Mouse (Mus musculus): ENCODE measurements around the gene Rtn4rl2.
"Not testable (repeated sequence)": the region's sequence is repeated elsewhere in the genome, so short reads cannot be mapped to it uniquely, and the experiment has no call there.

Gene Rtn4rl2

DNA sequence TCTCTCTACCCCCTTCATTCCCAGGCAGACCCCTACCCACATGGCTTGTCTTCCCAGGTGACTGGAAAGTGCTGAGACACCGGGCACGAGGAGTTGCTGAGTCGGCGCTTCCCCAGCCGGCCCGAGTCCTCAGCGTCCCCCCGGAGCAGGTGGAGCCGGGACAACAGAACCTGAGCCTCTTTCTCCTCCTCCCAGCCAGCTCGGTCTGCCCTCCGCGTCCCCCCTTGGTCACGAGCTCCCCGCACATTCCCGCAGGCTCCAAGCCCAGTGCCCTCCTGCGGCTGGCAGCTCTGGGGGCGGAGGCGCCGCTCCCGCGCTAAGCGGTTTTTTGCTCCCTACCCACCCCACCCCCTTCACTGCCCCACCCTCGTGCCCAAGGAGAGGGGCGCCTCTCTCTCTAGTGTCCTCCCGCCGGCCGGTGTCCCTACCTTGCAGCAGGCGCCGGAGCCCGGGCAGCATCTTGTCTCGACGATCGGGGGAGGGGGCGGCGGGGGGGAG, at the start of gene Rtn4rl2:
Rtn4rl2 (minus strand) TSS at position 477 of the 498 bp plus-strand sequence.
- DNase-seq (ENCODE audit: extremely low spot score, low read depth, low spot score) = no peak

DNA sequence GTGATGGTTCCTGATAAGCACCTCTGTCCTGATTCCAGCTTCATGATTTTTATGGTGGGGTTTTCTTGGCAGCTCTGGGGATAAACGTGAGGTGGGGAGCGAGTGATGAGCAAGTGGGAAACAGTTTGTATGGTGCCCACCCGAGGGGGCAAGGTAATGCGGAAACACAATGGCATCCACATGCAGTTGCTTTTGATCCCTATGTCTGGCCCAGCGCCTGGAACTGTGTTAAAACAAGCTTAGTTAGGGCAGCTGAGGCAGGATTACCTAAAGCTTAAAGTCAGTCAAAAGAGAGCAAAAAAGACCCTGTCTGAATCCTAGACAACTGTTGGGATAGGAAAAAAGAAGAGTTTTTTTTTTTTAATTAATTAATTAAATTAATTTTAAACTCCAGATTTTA, 48.6 kb upstream of the Rtn4rl2 start:
- no peak for DNase-seq (ENCODE audit: extremely low spot score, low read depth, low spot score)

DNA sequence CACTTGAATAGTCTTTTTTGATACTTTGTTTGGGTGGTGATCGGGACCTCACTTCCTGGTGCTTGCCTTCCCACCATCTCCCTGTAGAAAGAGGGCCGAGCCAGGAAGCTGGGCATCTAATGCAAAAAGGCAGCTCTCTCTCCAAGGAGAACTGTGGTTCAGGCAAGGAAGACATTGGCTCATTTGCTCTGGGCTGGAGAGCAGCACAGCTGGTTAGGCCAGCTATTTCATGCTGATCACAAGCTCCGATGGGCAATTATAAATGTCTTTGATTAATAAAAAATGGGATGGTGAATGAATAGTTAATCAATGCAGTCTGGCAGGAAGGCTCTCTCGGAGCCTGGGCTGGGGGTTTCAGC, 48.1 kb upstream of the Rtn4rl2 start:
- no peak for DNase-seq (ENCODE audit: extremely low spot score, low read depth, low spot score)

DNA sequence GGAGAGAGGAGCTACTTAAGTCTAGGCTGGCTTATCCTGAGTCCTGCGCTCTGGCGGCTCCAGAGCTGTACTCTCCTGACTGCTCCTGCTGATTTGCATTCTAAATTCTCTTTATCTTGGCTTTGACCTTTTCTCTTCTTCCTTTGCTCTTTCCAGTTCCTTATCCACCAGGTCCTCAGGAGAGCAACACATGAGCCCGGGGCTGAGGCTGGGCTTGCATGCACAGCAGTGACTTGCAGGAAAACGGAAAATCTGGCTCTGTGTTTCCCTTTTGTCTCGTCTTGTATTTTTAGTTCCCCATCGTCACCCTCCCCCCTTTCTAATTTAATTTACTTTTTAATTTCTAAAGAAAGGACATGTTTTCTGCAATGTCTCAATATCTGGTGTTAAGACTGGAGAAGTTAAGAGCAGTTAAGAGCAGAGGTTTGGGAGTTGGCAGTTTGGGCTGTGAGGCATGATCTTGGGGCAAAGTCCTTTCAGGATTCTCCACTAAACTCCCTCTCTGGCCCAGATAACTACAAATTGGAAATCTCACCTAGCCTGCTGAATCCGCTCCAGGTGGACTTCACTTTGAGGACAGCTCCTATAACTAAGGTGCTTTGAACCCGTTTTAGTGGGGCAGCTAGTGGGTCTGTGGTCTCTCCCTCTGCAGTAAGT, 47.6 kb upstream of the Rtn4rl2 start:
- DNase-seq (ENCODE audit: extremely low spot score, low read depth, low spot score) = no peak

DNA sequence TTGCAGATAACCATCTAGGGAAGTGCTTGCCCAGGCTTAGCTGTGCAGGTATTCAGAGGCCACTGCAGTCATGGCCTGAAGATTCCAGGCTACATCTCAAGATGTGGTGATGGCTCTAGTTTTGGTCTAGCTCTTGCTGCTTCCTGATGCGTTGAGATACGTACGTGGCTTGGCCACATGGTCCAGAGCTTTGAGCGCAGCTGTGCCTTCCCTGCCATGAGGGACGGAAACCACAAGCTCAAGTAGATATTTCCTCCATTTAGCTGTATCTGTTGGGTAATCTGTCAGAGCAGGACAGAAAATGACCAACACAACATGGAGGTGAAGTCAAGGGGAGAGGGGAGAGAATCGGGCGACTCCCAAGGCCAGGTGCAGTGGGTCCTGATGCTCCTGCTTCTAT, 43.7 kb upstream of the Rtn4rl2 start:
- no peak for DNase-seq (ENCODE audit: extremely low spot score, low read depth, low spot score)

DNA sequence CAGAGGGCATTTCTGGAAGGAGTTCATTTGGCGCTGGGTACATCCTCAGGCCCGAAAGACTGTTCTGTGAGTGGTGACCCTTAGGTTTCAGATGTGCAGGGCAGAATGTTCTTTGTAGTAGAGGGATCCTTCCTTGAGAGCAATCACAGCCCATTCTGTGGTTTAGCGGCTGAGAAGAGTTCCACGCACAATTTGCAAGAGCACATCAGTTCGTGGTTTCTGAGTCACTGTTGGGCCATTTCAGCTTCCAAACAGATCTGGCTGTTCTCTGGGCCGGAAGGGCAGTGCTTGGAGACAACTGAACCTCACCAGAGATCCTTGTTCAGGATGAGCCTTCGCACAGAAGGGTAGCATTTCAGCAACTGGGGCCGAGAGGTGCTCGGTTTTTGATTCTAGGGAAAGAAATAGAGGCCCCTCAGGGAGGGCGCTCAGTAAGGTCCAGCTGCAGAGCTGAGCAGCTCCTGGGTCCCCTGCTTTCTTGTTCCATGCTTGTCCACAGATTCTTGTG, 33.1 kb upstream of the Rtn4rl2 start:
- DNase-seq (ENCODE audit: extremely low spot score, low read depth, low spot score) = no peak

DNA sequence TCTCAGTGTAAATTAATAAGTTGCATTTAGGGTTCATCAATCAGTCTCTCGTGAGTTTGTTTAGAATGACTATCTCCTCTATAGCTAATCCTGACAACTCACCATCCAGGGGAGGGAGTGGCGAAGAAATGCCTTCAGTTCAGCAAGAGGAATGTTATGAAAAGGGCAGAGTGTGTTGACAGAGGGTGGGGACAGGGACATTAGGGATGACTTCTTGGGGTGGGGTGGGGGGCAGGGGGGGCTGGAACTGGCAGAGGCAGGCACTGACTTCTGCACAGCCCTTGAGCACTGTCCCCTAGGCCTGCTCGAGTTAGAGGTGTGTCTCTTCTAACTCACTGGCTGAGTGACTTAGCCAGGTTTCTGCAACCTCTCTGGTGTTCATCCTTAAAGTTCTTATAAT, 31.7 kb upstream of the Rtn4rl2 start:
- no peak for DNase-seq (ENCODE audit: extremely low spot score, low read depth, low spot score)

DNA sequence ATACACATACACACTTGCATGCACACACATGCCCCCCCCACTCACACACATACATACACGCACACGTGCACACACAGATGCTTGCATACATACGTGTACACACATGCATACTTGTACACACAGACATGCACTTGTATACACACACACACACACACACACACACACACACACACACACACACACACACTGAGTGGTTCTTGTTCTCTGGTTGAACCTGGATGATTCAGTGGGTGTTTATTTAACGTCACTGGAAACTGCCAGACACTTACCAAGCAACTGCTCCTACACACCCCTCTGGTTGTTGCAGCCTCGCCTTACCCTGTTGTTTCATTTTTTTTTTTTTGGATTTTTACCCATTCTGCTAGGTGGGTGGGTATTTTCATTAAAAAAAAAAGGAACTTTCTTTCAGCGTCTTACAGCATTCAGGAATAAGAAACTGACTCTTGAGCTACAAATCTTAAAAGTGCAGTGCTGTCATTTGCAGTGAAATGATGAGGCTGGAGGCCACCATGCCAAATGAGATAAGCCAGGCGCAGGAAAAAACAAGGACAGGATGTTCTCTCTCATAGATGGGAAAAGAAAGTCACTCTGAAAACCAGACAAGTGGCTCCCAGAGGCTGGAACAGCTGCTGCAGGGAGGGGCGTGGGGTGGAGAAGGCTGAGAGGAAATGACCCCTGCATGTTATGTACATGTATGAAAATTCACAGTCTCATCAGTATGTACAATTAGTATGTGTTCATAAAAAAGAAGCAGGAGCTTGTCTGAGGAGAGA, 30.2 kb upstream of the Rtn4rl2 start:
- DNase-seq (ENCODE audit: extremely low spot score, low read depth, low spot score) = no peak

DNA sequence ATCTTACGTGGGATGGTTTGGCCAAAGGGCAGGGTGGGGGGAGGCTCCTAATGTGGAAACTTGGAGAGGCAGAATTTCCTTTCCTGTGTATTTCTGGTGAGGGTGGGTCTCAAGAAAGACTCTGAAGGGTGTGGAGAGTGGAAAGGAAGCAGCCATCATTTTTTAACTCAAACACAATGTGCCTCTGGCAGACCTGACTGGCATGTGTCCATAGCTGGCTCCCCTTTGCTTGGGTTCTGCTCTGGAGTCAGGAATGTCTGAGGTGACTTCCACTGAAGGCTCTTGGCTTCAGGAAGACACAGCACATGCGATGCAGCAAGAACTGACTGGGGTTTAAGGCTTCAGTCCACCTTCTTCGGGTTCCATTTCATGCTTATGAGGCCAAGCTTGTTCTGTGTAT, 28.8 kb upstream of the Rtn4rl2 start:
- DNase-seq (ENCODE audit: extremely low spot score, low read depth, low spot score) = no peak

DNA sequence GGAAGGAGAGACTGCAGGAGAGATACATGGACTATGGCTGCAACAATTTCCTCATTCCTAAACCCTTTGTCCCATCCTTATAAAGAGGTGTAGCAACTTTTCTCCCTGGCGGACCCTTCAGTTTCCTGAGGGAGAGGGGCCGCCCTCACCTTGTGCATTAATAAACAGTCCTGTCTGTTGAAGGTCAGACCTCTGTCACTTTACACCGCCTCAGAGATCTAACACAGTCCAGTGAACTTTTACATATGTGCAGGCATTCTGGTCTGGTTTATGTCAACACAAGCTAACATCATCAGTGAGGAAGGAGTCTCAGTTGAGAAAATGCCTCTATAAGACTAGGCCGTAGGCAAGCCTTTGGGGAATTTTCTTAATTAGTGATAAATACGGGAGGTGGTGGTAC, 27.4 kb upstream of the Rtn4rl2 start:
- no peak for DNase-seq (ENCODE audit: extremely low spot score, low read depth, low spot score)

DNA sequence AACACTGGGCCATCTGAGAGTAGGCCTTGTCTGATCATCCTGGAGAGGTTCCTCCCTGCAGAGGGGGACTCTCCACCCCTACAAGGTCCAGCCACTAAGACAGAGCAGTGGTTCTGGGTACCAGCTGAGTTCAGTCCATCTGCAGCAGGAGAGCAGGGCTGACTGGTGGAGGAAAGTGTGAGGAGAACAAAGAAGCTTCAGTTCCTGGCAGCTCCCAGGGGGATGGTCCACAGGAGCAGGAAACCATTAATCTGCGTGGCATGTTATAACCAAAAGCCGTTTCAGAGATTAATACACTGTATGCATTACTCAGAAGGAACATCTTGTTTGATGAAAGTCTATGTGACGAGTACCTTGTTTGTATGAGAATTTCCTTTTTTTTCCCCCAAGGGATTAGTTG, 26.2 kb upstream of the Rtn4rl2 start:
- DNase-seq (ENCODE audit: extremely low spot score, low read depth, low spot score) = no peak

DNA sequence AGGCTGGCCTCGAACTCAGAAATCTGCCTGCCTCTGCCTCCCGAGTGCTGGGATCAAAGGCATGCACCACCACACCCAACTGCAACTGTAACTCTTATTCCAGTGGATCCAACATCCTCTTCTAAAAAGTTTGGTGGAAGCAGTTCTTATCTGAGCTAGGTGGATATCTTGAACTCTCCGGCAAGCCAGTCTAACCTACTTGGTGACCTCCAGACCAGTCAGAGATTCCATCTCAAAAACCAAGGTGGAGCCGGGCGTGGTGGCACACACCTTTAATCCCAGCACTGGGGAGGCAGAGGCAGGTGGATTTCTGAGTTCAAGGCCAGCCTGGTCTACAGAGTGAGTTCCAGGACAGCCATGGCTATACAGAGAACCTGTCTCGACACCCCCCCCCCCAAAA, 10.2 kb upstream of the Rtn4rl2 start:
- DNase-seq (ENCODE audit: extremely low spot score, low read depth, low spot score) = not testable (repeated sequence)

DNA sequence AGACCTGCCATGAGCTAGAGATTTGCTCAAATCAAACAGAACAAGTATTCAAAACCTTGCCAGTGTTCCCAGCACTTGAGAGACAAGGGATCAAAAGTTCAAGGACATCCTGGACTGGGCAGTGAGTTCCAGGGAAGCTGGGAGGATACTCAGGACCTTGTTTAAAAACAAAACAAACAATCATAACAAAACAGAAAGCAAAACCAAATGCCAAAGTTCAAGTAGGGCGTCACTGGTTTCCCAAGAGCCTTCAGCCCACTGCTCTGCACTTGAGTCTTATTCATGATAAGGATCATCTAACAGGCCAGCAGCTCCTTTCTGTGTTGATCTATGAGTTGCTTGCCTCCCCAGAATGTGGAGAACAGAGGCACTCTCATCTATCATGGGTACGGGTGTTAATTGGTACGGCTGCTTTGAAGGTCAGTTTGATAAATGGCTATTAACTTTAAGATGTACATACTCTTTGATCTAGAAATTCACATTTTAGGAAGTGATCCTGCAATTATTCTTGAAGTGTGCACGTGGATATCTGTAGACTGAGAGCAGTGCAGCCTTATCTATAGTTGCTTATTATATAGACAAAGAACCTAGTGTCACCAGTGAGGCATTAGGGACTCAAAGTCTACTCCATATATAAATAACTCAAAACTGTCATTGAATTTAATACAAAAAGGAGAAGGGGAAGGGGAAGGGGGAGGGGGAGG, 9.1 kb upstream of the Rtn4rl2 start:
- DNase-seq (ENCODE audit: extremely low spot score, low read depth, low spot score) = no peak

DNA sequence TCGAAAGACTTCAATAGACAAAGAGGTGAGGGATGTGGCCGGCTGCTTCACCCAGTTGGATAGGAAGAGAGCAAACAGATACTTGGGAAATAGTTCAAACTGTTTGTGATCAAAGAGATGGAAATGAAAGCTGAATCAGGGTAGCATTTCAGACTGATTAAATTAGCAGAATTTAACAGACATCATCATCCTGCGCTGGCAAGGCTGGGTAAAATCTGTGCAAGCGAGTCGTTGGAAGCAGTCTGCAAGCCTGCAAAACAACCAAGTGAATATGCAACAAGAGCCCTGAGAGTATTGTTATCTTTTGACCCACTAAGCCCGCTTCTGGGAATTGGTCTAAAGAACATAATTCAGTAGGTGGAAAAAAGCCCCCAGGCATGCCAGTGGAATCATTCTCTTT, 6.8 kb upstream of the Rtn4rl2 start:
- DNase-seq (ENCODE audit: extremely low spot score, low read depth, low spot score) = no peak

DNA sequence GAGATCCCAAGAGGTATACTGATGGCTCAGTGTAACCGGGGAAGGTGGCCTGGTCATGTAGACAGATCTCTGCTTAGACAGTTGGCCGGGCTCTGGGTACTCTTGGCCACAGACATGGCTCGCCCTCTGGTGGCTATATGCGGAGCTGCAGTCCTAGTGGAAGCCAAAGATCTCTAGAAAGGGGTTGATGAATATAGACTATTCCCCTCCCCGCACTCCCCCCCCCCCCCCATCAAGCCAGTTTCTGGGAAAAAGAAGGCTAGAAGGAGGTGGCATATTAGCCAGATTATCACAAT, 3.5 kb upstream of the Rtn4rl2 start:
- no peak for DNase-seq (ENCODE audit: extremely low spot score, low read depth, low spot score)

DNA sequence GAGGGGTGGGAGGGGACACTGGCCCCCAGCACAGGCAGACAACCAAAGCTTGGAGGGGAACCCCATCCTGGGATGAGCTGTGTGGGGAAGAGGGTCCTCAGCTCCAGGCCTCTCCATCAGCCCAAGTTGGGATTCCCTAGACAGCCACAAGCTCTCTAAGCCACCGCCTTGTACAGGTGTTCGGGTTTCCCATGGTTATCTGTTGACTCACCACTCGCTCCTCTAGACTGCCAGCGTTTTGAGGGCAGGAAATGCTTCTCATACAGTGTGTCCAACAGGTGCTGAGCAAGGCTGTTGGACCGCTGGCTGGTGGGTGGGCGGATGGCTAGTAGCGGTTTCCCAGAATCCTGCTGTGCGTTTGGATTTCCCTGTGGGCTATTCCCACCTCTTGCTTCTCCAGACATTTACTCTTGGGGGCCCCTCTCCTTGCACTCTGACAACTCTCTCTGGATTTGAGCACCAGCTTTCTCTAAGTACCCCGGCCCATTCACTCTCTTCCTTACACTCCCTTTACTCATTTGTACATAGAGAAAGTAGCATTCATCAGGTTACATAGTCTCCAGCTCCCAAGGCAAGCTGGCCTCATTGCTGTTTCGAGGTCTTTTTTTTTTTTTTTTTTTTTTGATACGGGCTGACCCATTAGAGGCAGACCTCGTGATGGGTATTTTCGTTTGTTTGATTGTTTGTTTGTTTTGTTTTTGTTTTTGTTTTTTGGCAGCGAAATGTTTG, 3.0 kb upstream of the Rtn4rl2 start:
- no peak for DNase-seq (ENCODE audit: extremely low spot score, low read depth, low spot score)

DNA sequence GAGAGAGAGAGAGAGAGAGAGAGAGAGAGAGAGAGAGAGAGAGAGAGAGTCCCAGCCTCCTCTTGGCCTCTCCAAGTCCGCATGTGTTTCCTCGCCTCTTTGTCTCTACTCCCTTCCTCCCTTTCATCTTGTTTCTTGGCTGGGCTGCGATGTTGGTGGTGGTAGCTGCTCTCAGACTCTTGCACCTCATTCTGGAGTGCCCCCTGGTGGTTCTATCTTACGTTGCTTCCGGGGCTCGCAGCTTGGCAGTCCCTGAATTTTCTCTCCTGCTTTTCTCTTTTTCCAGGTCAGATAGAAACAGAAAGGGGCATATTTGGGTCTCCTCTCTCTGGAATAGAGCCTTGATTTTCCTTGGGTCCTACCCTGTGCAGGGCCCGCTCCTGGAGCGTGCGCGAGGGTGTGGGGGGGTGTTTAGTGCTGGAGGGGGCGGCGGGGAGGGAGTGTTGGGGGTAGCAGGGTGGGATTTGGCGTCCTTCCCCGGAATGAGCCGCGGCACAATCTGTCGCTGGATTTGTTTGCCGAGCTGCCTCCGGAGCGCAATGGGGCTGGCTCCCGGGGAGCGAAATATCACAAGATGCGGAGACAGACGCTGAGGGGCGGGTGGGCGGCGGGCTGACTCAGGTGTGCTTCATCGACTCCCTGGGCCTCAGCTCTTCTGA, 2.3 kb upstream of the Rtn4rl2 start:
- no peak for DNase-seq (ENCODE audit: extremely low spot score, low read depth, low spot score)

DNA sequence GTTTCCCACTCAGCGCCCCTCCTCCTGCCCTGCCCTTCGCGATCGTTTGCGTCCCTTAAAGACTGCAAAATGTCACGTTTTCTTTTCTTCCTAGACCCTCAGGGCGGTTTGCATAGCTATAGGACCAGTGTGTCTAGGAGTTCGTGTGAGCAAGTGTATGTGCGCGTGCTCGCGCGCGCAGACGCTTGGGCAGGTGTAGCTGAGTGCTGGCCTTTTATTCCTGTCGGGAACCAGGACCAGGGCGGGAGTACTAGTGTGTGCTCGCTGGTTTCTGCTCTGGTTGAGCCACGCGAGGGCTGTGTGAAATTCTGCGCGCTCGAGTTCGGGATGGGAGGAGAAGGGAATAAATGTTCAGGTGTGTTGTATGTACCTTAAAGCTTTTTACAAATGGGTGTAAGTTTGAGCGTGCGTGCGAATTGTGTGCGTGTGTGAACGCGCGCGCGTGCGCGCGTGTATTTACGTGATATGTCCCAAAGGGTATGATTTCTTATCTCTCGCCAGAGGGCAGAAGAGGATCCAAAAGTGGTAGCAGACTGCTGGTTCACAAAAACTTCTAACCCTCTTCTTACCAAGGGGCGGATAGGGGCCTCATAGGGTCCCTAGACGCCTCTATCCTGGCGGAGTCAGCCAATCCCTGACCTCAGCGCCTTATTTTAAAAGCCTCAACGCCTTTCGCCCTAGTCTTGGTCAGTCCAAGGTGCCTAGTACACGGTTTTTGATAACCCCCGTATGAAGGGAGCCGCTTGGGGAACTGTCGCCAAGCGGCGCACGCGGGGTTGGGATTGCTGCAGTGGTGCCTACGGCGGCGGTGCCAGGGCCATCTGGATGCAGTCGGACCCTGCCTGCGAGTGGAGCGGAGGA, 1.1 kb upstream of the Rtn4rl2 start:
- no peak for DNase-seq (ENCODE audit: extremely low spot score, low read depth, low spot score)

DNA sequence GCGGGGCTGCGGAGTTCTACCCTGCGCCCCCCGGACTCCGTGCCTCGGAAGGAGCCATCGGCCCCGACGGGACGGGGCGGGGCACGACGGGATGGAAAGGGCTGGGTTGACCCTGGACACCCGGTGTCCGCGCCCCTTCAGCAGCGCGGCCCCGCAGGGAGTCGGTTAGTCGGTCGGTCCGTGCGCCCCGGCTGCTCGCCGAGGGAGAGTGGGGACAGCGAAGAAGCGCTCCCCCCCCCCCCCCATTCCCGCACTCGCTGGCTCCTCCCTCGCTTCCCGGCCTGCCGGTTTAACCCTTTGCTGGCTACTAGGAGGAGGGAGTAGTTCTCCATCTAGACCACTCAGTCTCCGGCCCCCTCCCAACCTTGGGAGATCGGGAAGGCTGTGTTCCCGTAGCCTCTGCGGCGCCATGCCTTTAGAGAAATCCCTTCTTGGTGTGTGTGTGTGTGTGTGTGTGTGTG, 341 bp upstream of the Rtn4rl2 start:
- no peak for DNase-seq (ENCODE audit: extremely low spot score, low read depth, low spot score)

Data from hindlimb bud, embryonic 11.5 days (tissue).